Mouse (Mus musculus) left cerebral cortex, adult 8-10 months (tissue): ENCODE results near the gene Scnn1g. TPM values are rescaled to one million over a fixed set of nuclear protein-coding genes. Genes with fewer than 3 reads are reported as not detected.

ENCODE experiments used
- DNase-seq, 2 experiments: peaks; one replicate each; pipeline ENCODE4 v3.0.0; 2022; ENCODE audit warnings: low spot score in 2 of 2
- total RNA-seq, 4 experiments: library from RNA; stranded (reverse); gene quantifications; 2 replicates each; pipeline ENCODE4 v1.2.4; 2022

Gene Scnn1g
- total RNA-seq: under 1 TPM; 0.21 to 0.38 (median 0.30) TPM

DNA sequence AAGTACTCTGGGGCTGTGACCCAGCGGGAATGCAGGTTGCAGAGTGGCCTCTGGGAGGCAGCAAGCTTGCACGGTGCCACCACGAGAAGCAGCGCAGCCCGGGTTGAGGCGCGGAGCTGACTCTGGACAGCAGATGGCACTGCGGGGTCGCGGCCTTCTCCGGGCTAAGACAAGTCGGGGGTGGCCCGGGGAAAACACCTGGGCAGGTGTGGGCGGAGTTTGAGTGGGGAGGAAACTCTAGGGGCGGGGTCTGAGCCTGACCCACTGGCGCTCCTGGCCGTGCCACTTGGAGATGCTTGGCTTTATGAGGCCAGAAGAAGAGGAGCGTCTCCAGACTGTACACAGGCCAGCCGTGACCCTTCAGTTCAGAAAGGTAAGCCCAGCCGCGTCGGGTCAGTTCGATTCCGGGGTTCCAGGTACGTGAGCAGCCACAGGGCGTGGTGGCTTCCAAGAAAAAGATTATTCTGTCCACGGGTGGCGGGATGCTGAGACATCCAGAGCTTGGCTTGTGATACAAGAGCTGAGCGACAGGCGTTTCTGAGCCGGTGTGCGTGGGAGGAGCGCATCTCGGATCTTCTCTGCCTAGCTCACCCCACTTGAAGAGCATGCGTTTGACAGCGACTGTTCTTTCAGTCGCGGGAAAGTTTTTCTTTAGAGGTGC is at the start of gene Scnn1g:
TSS of gene Scnn1g (plus strand) at position 309 of the 661 bp plus-strand sequence.
- DNase-seq: peak; percentile 81 to 82

- DNase-seq: no peak
These were observed 48.9 kb upstream of the Scnn1g start for GRCm38 (mm10) chr7:121685140-121685984.

DNA sequence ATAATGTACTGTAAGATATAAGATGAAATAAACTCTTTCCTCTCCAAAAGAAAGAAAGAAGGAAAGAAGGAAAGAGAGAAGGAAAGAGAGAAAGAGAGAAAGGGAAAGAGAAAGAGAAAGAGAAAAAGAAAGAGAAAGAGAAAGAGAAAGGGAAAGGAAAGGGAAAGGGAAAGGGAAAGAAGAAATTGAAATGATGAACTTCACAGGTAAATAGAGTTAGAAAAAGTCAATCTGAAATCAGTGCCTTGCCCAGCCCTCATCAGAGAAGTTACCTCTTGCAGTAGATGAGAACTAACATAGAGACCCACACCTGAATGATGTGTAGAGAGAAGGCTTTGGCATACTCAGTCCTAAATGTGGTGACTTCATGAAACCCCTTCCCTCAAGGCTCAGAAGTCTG is 44.9 kb upstream of the Scnn1g start:
- no peak for DNase-seq

- DNase-seq: no peak
These were observed 42.5 kb upstream of the Scnn1g start for GRCm38 (mm10) chr7:121691803-121692202.

DNA sequence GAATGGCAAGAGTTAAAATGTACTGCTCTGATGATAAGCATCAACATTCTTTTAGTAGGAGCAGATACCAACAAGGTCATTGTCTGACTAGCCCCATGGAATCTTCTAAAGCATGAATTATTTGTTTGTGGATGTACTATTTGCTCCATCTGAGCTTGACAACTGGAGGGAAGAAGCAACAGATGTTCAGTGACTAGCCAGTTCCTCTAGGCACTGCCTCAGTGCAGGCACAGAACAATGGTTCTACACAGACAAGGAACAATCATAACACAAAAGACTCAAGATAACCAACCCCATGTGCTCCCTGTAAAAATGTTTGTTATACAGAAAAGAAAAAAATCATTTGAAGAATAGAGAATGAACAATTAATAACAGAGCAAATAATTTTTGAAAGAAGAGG is 37.1 kb upstream of the Scnn1g start:
- no peak for DNase-seq

DNA sequence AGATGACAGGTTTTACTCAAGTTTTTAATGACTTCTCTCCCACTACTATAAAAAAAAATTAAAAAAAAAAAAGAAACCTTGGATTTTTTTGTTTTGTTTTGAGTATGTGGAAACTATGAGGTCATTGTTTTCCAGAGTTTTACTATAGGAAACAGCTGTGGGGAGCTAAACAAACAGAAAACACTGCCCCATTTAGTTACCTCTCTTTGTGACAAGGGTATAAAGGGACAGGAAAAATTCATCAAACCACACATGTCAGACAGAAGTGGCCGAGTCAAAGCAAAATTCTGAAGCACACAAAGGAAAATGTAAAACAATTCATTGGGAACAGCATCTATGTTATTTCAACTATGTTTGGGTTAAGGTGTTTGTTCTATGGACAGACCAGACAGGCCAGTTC is 36.7 kb upstream of the Scnn1g start:
- DNase-seq: no peak

DNA sequence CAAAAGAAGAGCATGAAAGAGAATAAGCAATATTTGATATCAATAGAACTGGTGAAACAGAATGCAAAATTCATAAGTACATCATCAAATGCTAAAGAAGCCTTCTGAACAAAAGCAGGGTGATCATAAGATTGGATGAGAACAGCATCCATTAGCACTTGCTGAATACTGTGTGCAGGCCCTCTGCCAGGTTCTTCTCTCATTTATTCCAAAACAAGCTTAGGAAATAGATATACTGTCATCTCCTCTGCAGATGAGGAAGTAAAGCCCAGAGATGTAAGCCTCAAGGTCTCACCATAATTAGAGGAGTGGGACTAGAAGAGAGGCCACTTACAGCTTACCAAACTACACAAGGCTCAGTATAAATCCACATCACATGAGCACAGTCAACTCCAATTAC is 35.1 kb upstream of the Scnn1g start:
- no peak for DNase-seq

- DNase-seq: no peak
These were observed 33.8 kb upstream of the Scnn1g start for GRCm38 (mm10) chr7:121700480-121700879.

- no peak for DNase-seq
These were observed 32.3 kb upstream of the Scnn1g start for GRCm38 (mm10) chr7:121701983-121702382.

DNA sequence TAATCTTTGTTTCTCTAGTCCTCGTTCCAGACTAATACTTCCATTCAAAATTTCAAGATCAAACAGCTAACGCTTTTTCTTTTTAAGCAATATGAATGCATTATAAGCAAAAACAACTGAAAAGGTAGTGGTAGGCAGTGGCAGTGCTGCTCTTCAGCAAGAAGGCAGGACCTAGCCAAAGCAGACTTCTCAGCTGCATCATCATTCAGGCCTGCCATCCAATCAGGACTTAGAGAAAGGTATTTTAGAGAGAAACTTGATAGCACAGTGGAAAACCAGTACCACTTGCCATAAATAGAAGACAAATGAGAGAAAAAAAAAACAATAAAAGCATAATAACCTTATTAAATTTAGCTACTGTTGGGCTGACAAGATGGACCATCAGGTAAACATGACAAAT is 29.2 kb upstream of the Scnn1g start:
- no peak for DNase-seq

- peak in 1 of 2 experiments; percentile 51 for DNase-seq
These were observed 27.7 kb upstream of the Scnn1g start for GRCm38 (mm10) chr7:121706411-121707072.

DNA sequence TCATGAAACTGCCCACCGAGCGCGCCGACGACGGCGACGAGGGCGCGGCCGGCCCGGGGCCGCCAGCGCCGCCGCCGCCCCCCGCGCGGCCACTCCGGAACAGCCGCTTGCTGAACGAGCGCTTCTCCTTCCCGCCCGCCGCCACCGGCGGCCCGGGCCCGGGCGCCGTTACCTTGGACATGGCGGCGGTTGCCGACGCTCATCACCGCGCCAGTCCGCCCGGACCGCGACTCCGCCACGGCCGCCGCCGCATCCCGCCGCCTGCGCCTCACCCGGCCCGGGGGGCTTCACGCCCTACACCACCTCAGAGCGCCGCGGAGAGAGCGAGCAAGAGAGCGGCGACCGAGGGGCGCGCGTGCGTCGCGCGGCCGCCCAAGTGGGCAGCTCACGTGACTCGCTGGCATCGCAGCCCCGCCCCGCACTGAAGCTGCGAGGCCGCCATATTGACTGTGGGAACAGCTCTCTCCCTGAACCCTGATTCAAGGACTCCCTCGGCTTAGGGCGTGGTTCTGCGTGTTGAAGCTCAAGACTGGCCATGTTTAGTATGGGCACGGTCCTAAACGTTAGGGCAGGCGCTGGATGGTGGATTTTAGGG is 27.1 kb upstream of the Scnn1g start, which contains the start of gene Usp31:
TSS of gene Usp31 (minus strand) at position 181 of the 595 bp plus-strand sequence.
- DNase-seq: peak; percentile 84 to 97

GRCm38 (mm10) chr7:121711171-121711570 is 23.1 kb upstream of the Scnn1g start:
- DNase-seq: no peak

- DNase-seq: no peak
These were observed 17.2 kb upstream of the Scnn1g start for GRCm38 (mm10) chr7:121717031-121717430.

DNA sequence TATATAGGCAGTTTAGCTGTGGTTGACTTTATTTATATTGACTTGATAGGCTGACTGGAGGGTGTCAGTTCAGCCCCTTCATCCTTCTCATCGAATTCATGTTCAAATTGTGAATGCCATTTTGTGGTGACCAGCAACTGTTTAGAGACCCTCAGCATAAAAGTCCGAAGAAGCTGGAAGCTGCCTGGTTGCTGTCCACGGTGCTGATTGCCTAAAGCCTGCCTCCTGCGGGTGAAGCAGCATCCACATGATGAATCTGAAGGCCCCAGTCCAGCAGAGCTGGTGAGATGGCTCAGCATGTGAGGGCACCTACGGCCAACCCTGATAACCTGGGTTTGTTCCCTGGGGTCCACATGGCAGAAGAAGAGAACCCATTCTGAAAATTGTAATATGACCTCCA is 4.1 kb upstream of the Scnn1g start:
- no peak for DNase-seq

DNA sequence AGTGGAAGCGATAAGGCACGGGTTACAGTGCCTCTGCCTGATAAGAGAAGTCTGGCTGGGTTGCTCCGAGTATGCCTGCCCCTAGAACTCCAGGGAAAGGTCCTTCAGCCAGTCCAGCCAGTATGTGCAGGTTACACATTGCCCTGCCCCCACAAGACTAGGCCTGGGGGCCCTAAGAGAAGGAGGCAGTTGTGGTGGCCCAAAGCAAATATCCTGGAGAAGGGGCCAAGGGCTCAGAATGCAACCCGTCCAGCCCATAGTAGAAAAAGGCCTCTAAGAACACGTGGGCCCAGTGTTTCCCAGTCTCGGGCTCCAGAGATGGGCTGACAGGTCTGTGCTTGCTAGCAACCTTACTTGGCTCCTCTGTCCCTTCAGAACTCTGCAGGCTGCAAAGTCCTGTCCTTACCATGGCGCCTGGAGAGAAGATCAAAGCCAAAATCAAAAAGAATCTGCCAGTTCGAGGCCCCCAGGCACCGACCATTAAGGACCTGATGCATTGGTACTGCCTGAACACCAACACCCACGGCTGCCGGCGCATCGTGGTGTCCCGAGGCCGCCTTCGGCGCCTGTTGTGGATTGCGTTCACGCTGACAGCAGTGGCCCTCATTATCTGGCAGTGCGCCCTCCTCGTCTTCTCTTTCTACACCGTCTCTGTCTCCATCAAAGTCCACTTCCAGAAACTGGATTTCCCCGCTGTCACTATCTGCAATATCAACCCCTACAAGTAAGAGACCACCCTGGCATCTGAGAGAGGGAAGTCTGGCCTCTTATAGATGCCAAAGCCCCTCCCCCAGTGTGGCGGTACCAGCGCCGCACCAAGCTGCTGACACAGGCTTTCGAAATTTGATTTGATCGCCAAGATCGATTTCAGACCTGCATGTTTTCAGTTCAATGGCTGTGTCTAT is 3.5 kb downstream of the Scnn1g start:
- DNase-seq: no peak

GRCm38 (mm10) chr7:121750244-121750643 is 16.0 kb downstream of the Scnn1g start:
- DNase-seq: no peak

DNA sequence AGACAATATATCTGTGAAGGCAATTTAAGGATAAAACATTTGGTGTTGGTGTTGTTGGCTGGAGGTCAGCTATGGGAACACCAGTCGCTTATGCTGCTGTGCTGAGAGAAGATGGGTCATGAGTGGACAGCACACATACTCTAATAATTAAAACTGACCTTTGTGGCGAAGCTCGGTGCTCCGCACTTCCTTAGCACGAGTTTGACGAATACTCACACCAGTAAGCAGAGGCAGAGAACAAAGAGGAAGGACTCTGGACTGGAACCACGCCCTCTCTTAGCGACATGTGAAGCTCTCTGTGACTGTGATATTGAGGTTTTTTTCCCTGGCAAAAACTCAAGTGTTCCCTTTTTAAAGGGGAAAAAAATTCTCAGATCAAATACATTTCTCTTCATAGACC is 20.5 kb downstream of the Scnn1g start:
- DNase-seq: no peak

DNA sequence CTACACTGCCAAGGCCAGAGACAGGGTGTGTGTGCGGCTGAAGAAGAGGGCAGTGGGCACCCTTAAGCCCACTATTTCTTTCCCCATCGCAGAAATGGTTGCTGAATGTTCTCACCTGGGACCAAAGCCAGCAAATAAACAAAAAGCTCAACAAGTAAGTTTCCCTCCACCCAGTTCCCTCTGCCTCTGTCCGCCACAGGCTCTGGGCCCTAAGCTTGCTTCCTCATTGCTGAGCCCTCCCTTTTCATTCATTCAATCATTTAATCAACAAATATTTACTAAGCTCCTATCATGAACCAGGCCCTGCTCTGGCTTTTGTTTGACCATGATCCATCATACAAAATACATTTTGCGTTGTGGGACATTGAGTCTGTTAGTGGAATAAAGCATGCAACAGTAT is 29.0 kb downstream of the Scnn1g start:
- no peak for DNase-seq

DNA sequence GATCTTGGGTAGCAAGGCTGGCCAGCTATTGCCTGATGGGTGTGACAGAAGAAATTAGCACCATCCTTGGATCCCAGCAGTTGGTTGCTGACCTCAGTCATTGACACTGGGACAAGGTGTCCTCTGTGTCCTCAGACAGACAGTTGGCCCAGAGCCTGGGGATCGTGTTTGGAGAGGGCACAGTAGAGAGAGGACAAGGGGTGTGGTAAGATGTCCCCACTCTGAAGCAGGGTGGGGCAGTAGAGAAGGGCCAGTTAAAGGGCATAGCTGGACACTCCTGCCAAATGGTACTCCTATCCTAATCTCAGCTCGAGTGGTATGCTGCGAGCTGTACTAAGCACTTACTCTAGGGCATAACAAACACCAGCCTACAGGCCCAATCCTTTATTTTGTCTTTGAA is 33.6 kb downstream of the Scnn1g start:
- DNase-seq: no peak

- DNase-seq: no peak
These were observed 34.7 kb downstream of the Scnn1g start for GRCm38 (mm10) chr7:121768983-121769382.
